Mouse (Mus musculus) forebrain, embryonic 16.5 days (tissue): ENCODE measurements at regions not wholly inside any gene's neighbourhood (a gene's known extent, or its start where the extent isn't known, plus 50 kb on each side); places are given as distances from the start of the nearest gene placed in this dataset.

Experiments used
- ATAC-seq: fragments of 200-750 bp; cut with Nextera tagmentation; 2 replicates; pipeline ENCODE4 v1.8.0; 2017; ENCODE audit warnings: mild to moderate bottlenecking, moderate library complexity
- H3K27ac ChIP-seq: fragments of 300-500 bp; sonication (generic); 2 replicates; pipeline ENCODE4 v1.5.1; 2014; ENCODE audit warnings: low read length, control low read depth
- H3K27me3 ChIP-seq: fragments of 300-500 bp; sonication (generic); replicated peaks from 2 replicates; pipeline ENCODE4 v1.6.1; 2014; ENCODE audit warnings: low read length; ENCODE audit not compliant: control insufficient read depth, insufficient read depth
- H3K36me3 ChIP-seq: fragments of 300-500 bp; sonication (generic); 2 replicates; pipeline ENCODE4 v1.6.1; 2014; ENCODE audit not compliant: control insufficient read depth, insufficient read depth
- H3K4me1 ChIP-seq: fragments of 300-500 bp; sonication (generic); replicated peaks from 2 replicates; pipeline ENCODE4 v1.6.1; 2014; ENCODE audit warnings: low read length; ENCODE audit not compliant: control insufficient read depth, insufficient read depth
- H3K4me2 ChIP-seq: fragments of 300-500 bp; sonication (generic); 2 replicates; pipeline ENCODE4 v1.6.1; 2014; ENCODE audit warnings: mild to moderate bottlenecking, low read length, control low read depth
- H3K4me3 ChIP-seq: fragments of 300-500 bp; sonication (generic); replicated peaks from 2 replicates; pipeline ENCODE4 v1.5.1; 2014; ENCODE audit warnings: mild to moderate bottlenecking, low read length, control low read depth
- H3K9ac ChIP-seq: fragments of 300-500 bp; sonication (generic); replicated peaks from 2 replicates; pipeline ENCODE4 v1.6.1; 2014; ENCODE audit warnings: low read depth, low read length, control low read depth
- H3K9me3 ChIP-seq: fragments of 300-500 bp; sonication (generic); 2 replicates; pipeline ENCODE4 v1.6.1; 2016; ENCODE audit warnings: low read length; ENCODE audit not compliant: control insufficient read depth
- WGBS: fragments of 180-500 bp; shearing (Covaris S2); extraction: QIAGEN DNeasy Blood & Tissue Kit; methylation state at CpG from one replicate; pipeline ENCODE4 v1.1.7; 2014; 5-methylcytosine and 5-hydroxymethylcytosine counted together

- WGBS, result 98% methylated on average over 3 of the region's 3 CpGs
- Histone ChIP-seq H3K27me3 (no peaks in the 10 kb centered on the region), H3K9ac (no peak overlapping the region), H3K4me2 (no peak overlapping the region), H3K4me3 (no peak overlapping the region), H3K27ac (no peak overlapping the region), H3K4me1 (no peaks in the 10 kb centered on the region), H3K9me3 (no peaks in the 10 kb centered on the region), H3K36me3 (no peaks in the 10 kb centered on the region)
- no peak for ATAC-seq
Observed at GRCm38 (mm10) chr6:117353091-117353490, 184.8 kb downstream of the Cxcl12 start.

GRCm38 (mm10) chr6:117356101-117356500, 187.8 kb downstream of the Cxcl12 start:
- ATAC-seq, result peak; percentile 77
- Histone ChIP-seq H3K27me3 (no peaks in the 10 kb centered on the region), H3K9me3 (no peaks in the 10 kb centered on the region), H3K36me3 (no peaks in the 10 kb centered on the region), H3K9ac (no peak overlapping the region), H3K4me2 (no peak overlapping the region), H3K27ac (0 out of 2 replicates have a peak overlapping the region, but pooled peaks have one; percentile 21), H3K4me1 (no peaks in the 10 kb centered on the region), H3K4me3 (no peak overlapping the region)
- 78% methylated on average over 1 of the region's 1 CpGs for WGBS

GRCm38 (mm10) chr6:117359401-117359800, 191.1 kb downstream of the Cxcl12 start:
- Histone ChIP-seq H3K4me1 (no peaks in the 10 kb centered on the region), H3K9ac (no peak overlapping the region), H3K4me3 (no peak overlapping the region), H3K36me3 (no peaks in the 10 kb centered on the region), H3K27ac (no peak overlapping the region), H3K4me2 (no peak overlapping the region), H3K9me3 (no peaks in the 10 kb centered on the region), H3K27me3 (no peaks in the 10 kb centered on the region)
- ATAC-seq, result no peak
- WGBS, result 91% methylated on average over 2 of the region's 2 CpGs

GRCm38 (mm10) chr6:117366563-117366962, 198.2 kb downstream of the Cxcl12 start:
- Histone ChIP-seq H3K4me3 (no peak overlapping the region), H3K27ac (no peak overlapping the region), H3K36me3 (no peaks in the 10 kb centered on the region), H3K9ac (no peak overlapping the region), H3K27me3 (no peaks in the 10 kb centered on the region), H3K4me2 (no peak overlapping the region), H3K9me3 (no peaks in the 10 kb centered on the region), H3K4me1 (no peaks in the 10 kb centered on the region)
- ATAC-seq, result no peak
- WGBS, result 78% methylated on average over 6 of the region's 6 CpGs

- no peaks in the 10 kb centered on the region for H3K36me3 ChIP-seq
- no peaks in the 10 kb centered on the region for H3K4me1 ChIP-seq
- WGBS, result 94% methylated on average over 5 of the region's 5 CpGs
- H3K9ac ChIP-seq, result no peak overlapping the region
- peaks cover 3% of the 10 kb centered on the region; the same call in 1 of the 2 replicates for H3K9me3 ChIP-seq
- no peak overlapping the region for H3K4me3 ChIP-seq
- no peak for ATAC-seq
- H3K4me2 ChIP-seq, result no peak overlapping the region
- no peaks in the 10 kb centered on the region for H3K27me3 ChIP-seq
- no peak overlapping the region for H3K27ac ChIP-seq
Observed at GRCm38 (mm10) chr6:117375989-117376388, 207.7 kb downstream of the Cxcl12 start.

- WGBS, result 87% methylated on average over 4 of the region's 4 CpGs
- H3K4me1 ChIP-seq, result no peaks in the 10 kb centered on the region
- H3K27me3 ChIP-seq, result no peaks in the 10 kb centered on the region
- peaks cover 3% of the 10 kb centered on the region; the same call in 1 of the 2 replicates for H3K9me3 ChIP-seq
- ATAC-seq, result no peak
- no peaks in the 10 kb centered on the region for H3K36me3 ChIP-seq
- H3K9ac ChIP-seq, result no peak overlapping the region
- no peak overlapping the region for H3K4me3 ChIP-seq
- H3K27ac ChIP-seq, result no peak overlapping the region
- no peak overlapping the region for H3K4me2 ChIP-seq
Observed at GRCm38 (mm10) chr6:117379904-117380303, 211.6 kb downstream of the Cxcl12 start.

GRCm38 (mm10) chr6:117390233-117390848, 222.0 kb downstream of the Cxcl12 start:
- no peak overlapping the region for H3K9ac ChIP-seq
- ATAC-seq, result no peak
- no peak overlapping the region for H3K4me2 ChIP-seq
- H3K4me1 ChIP-seq, result no peaks in the 10 kb centered on the region
- no peaks in the 10 kb centered on the region for H3K27me3 ChIP-seq
- no peak overlapping the region for H3K27ac ChIP-seq
- H3K4me3 ChIP-seq, result no peak overlapping the region
- no peaks in the 10 kb centered on the region for H3K9me3 ChIP-seq
- H3K36me3 ChIP-seq, result no peaks in the 10 kb centered on the region
- 87% methylated on average over 7 of the region's 7 CpGs for WGBS

- ATAC-seq, result no peak
- Histone ChIP-seq H3K9me3 (no peaks in the 10 kb centered on the region), H3K4me2 (no peak overlapping the region), H3K27me3 (no peaks in the 10 kb centered on the region), H3K36me3 (no peaks in the 10 kb centered on the region), H3K27ac (no peak overlapping the region), H3K4me3 (no peak overlapping the region), H3K4me1 (no peaks in the 10 kb centered on the region), H3K9ac (no peak overlapping the region)
Observed at GRCm38 (mm10) chr6:117393480-117393879, 225.1 kb downstream of the Cxcl12 start.

- H3K4me2 ChIP-seq, result no peak overlapping the region
- H3K36me3 ChIP-seq, result no peaks in the 10 kb centered on the region
- no peak overlapping the region for H3K4me3 ChIP-seq
- no peaks in the 10 kb centered on the region for H3K9me3 ChIP-seq
- peaks cover 10% of the 10 kb centered on the region for H3K4me1 ChIP-seq
- WGBS, result 73% methylated on average over 11 of the region's 11 CpGs
- no peak overlapping the region for H3K9ac ChIP-seq
- H3K27ac ChIP-seq, result no peak overlapping the region
- no peaks in the 10 kb centered on the region for H3K27me3 ChIP-seq
- ATAC-seq, result no peak; the same call in 1 of the 2 replicates
Observed at GRCm38 (mm10) chr6:117405589-117406311, 237.4 kb downstream of the Cxcl12 start.
